Mouse (Mus musculus): ENCODE measurements at regions not wholly inside any gene's neighbourhood (a gene's known extent, or its start where the extent isn't known, plus 50 kb on each side); places are given as distances from the start of the nearest gene placed in this dataset.

GRCm38 (mm10) chr3:48890403-48890802 is 866.7 kb downstream of the Pcdh18 start:
- TF ChIP-seq CTCF (IDR thresholded peaks at IDR 0.05; ENCODE audit: low read depth, low read length) (no peak), GATA1 (IDR thresholded peaks at IDR 0.05; ENCODE audit: borderline replicate concordance, low read length) (no peak)
